Mouse (Mus musculus): ENCODE measurements around the gene Ptp4a2.
"Not testable (repeated sequence)": the region's sequence is repeated elsewhere in the genome, so short reads cannot be mapped to it uniquely, and the experiment has no call there.

Ptp4a2 gene

GRCm38 (mm10) chr4:129889661-129890060, 78.6 kb downstream of the Ptp4a2 start:
- no peak for DNase-seq

- no peak for DNase-seq
Observed at GRCm38 (mm10) chr4:129890094-129890493, 79.1 kb downstream of the Ptp4a2 start.

- no peak for DNase-seq
Observed at GRCm38 (mm10) chr4:129894861-129895260, 83.8 kb downstream of the Ptp4a2 start.

GRCm38 (mm10) chr4:129898815-129899214, 87.8 kb downstream of the Ptp4a2 start:
- not testable (repeated sequence) for DNase-seq

Measured in cerebellum, adult 18-20 months (tissue).